Mouse (Mus musculus) thymus, adult 2 months (tissue): ENCODE data around the gene Wwox.

Experiments
- CTCF ChIP-seq: fragments of 200-500 bp; IDR thresholded peaks from 2 replicates; pipeline ENCODE4 v1.5.1; 2012; ENCODE audit warnings: mild to moderate bottlenecking, control low read depth, low read length, moderate library complexity, borderline replicate concordance; ENCODE audit not compliant: control insufficient read depth, poor library complexity, insufficient read depth; ENCODE audit errors: extremely low read depth
- POLR2A ChIP-seq: fragments of 200-500 bp; IDR thresholded peaks from 2 replicates; pipeline ENCODE4 v1.6.1; 2012; ENCODE audit warnings: mild to moderate bottlenecking, low read length, control low read depth, moderate library complexity; ENCODE audit not compliant: control insufficient read depth, poor library complexity, insufficient read depth; ENCODE audit errors: extremely low read depth

GRCm38 (mm10) chr8:114826991-114827390 lies 387.5 kb downstream of the Wwox start:
- TF ChIP-seq CTCF (no peak), POLR2A (no peak)
